Mouse (Mus musculus): ENCODE measurements around the gene Zic5.

Gene Zic5

DNA sequence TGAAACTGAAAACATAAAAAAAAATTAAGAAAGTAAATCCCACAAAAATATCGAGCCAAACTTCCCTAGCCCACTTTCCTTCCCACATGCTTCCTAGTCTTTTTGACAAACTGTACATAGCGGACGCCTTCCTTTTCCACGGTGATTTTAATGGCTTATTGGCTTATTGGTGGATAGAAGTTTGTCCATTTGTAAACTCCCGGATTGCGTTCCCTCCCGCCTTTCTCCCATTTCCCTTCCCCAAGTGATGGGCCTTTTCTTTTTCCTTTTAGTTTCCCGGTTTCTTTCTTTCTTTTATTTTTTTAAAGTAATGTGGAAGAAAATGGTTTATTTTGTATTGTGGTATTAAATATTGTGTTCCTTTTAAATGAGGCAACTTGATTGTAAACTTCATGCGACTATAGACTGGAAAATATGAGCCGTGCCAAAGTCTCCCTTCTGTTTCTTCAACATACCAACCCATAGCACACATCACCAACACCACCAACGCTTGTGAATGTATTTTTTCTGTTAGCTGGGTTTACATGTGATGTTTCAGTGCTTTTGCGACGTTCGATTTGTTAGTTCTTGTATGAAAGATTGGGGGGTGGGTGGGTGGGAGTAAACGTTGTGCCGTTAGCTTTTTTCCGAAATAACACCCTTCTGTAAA lies 14.1 kb upstream of the Zic5 start:
- no peak for DNase-seq (ENCODE audit: low spot score)

DNA sequence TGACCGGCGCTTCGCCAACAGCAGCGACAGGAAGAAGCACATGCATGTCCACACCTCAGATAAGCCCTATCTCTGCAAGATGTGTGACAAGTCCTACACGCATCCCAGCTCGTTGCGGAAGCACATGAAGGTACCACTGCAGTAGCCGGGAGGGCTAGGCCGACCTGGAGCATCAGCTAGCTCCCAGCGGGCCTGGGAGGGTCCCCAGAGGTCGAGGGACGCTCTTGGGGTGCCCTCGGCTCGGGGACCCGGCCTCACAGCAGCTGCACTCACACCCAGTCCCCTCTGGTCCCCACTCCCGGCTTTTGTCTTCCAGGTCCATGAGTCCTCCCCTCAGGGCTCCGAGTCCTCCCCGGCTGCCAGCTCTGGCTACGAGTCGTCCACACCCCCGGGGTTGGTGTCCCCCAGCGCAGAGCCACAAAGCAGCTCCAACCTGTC lies 13.1 kb upstream of the Zic5 start:
- DNase-seq (ENCODE audit: low spot score) = no peak

DNA sequence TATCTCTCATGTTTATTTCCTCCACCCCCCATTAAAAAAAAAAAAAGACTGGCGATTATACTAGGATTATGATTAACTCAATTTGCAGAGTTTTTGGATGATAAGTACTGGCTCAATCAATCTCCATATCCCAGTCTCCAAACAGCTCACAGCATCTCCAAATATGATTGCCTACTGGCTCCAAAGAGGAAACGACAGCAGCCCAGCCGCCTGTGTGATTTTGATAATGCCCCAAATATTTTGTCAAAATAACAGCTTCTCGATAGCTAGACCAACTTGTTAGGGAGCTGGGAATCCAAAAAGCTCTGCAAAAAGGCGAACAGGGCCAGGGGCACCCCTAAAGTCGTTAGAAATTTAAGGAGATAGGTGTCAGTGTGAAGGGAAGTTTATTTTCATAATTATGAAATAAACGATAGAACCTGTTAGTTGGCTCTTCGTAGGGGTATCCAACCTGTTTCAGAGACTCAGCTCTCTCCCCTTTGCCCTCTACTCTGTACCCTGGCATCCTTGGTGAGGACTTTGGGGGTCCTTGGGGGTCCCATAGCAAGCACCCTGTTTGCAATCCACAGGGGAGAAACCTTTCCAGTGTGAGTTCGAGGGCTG lies 12.6 kb upstream of the Zic5 start:
- DNase-seq (ENCODE audit: low spot score) = no peak

DNA sequence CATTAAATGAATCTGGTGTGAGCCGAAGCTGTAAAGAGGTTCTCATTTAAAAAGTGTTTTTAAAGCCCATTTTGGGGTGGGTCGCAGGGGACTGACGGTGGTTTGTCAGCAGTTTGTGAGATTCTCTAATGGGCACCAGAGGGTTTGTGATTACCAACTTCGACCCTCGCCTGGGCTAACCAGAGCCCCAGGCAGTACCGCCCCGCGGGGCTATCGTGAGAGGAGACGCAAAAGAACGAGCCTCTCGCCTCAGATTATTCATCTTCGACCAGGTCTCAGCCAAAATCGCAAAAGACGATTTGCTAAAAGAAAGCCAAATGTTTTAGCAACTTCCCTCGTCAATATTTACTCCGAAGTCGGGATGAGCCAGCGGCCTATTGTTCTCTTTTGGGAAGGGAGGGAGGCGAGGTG lies 11.8 kb upstream of the Zic5 start:
- DNase-seq (ENCODE audit: low spot score) = no peak

DNA sequence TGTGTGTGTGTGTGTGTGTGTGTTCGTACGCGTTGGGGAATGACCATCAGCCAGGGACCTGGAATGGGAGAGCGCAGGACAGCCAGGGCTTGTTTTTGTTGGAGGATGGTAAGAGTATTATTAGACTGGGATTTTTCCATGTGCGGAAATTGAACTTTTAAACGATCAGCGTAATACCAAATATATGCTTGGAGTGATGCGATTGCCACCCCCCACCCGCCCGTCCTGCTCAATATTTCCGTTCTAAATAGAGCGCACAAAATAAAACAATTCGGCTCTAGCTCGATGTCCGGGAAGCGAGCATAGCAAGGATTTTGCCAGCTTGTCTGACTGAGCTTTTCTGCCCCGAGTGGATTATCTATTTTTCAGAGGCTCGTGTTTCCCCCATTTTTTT lies 11.3 kb upstream of the Zic5 start:
- no peak for DNase-seq (ENCODE audit: low spot score)

DNA sequence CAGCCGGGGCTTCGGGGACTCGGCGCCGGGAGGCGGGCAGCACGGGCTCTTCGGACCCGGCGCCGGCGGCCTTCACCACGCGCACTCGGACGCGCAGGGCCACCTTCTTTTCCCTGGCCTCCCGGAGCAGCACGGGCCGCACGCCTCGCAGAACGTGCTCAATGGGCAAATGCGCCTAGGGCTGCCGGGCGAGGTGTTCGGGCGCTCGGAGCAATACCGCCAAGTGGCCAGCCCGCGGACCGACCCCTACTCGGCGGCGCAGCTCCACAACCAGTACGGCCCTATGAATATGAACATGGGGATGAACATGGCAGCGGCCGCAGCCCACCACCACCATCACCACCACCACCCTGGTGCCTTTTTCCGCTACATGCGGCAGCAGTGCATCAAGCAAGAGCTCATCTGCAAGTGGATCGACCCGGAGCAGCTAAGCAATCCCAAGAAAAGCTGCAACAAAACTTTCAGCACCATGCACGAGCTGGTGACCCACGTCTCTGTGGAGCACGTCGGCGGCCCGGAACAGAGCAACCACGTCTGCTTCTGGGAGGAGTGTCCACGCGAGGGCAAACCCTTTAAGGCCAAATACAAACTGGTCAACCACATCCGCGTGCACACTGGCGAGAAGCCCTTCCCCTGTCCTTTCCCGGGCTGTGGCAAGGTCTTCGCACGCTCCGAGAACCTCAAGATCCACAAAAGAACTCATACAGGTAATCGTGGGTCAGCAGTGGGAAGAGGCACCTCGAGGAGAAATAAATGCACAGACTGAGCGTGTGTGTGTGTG lies 10.8 kb upstream of the Zic5 start:
- DNase-seq (ENCODE audit: low spot score) = no peak

DNA sequence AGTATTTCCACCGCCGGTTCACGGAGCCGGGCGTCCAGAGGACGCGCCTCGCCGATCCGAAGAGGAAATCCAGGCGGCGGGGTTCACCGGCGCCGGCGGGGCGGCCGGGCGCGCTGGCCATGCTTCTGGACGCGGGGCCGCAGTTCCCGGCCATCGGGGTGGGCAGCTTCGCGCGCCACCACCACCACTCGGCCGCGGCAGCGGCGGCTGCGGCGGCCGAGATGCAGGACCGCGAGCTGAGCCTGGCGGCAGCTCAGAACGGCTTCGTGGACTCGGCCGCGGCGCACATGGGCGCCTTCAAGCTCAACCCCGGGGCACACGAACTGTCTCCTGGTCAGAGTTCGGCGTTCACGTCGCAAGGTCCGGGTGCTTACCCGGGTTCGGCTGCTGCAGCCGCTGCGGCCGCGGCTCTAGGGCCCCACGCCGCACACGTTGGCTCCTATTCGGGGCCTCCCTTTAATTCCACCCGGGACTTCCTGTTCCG lies 10.1 kb upstream of the Zic5 start:
- DNase-seq (ENCODE audit: low spot score) = no peak

DNA sequence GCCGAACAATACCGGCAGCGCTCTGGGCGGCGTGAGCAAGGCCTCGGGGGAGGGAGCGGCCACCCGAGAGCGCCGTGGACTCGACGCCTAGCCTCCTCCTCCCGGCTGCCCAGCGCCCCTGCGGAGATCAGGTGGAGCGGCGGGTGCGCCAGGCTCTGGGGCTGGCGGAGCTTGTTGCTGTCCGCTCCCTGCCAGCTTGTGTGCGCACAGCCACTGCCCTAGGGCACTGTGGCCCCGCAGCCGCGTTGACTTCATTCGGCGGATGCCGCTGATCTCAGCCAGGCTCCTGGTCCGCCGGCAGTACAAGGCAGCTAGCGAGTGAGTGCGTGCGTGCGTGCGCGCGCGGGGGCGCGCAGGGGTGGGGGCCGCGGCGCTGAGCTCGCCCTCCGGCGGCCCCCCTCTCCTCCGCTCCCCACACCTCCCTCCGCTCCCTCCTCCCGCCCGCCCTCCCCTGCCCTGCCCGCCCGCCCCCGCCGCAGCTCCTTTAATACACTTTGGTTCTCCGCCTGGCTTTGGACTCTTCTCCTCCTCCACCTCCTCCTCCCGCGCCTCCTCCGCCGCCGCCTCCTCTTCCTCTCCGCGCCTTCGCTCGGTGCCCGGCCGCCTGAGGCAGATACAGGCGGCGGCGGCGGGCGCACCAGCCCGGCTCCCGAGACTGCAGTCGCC lies 9.5 kb upstream of the Zic5 start, which contains the start of gene Zic2:
Zic2 (plus strand) TSS at position 545 of the 666 bp plus-strand sequence.
- no peak for DNase-seq (ENCODE audit: low spot score)

DNA sequence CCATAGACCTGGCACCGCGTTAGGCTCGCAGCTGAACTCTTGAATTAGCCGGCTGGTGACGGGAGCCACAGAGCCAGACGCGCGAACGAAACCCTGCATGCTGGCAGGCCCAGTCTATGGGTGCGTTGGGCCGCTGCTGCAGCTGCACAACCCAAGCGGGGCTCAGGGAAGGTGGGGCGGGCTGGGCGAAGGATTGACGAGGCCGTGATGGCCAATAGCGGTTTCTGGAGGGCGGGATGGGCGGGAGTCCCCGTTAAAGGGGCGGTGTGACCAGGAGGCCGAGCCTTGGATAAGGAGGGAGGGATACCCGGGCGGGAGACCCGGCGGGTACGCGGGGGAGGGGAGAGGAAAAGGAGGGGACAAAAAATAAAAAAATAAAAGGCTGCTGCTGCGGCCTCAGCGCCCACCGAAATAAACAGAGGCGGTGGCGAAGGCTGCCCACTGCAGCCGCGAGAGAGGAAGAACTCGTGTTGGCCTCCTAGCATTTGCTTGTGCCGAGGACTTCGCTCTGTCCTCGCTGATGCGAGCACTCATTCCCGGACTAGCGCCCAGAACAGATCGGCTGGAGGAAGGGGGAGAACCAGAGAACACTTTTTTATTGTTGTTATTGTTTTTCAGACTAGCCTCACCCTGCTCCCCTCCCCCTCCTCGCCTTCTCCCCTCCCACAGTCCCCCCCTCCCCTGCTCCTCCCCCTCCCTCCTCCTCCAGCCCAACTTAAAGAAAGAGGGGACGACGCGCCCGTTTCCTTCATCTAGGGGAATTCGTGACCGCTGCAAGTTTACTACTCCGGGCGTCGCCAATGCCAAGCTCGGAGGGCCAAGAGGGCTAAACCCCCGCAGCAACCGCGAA lies 8.8 kb upstream of the Zic5 start:
- DNase-seq (ENCODE audit: low spot score) = no peak

DNA sequence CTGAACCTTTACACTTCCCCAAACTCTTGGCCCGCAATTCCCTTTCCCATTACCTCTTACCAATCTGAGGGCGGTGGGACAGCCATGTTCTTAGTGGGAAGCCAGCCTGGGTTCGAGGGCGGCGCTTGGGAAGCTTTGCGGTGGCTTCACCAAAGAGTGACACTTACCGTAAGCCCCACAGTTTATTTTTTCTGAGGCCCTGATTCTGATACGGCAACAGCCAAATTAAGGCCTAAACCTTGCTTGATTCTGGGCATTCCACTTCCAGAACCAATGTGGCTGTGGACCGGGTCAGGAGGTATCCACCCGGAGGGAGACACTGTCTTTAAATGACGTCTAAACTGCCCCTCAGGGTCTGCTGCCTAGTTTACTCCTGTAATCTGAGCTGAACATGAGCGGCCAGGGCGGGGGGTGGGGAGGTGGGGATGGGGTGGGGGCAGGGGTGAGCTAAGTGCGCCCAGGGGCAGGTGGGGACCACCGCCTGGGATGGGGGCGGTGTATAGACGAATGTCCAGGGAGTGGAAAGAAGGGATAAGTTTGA lies 7.8 kb upstream of the Zic5 start:
- DNase-seq (ENCODE audit: low spot score) = no peak

DNA sequence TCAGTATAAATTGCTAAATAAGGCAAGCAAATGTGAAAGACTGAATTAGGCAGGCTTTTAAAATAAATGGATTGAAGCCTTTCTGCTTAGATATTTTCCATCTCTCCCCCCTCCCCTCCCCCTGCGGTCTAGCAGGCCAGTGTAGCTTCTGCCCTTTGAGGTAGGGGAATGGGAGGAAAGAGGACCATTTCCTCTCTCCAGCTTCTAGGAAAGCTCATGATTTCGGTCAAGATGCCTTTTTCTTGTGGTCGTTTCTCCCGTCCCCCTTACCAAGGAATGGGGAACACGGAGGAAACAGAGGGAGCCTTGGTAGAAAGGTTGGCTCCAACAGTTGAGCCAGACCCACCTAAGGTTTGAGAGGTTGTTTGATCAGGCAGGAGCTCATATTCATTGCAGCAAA lies 7.2 kb upstream of the Zic5 start:
- DNase-seq (ENCODE audit: low spot score) = no peak

DNA sequence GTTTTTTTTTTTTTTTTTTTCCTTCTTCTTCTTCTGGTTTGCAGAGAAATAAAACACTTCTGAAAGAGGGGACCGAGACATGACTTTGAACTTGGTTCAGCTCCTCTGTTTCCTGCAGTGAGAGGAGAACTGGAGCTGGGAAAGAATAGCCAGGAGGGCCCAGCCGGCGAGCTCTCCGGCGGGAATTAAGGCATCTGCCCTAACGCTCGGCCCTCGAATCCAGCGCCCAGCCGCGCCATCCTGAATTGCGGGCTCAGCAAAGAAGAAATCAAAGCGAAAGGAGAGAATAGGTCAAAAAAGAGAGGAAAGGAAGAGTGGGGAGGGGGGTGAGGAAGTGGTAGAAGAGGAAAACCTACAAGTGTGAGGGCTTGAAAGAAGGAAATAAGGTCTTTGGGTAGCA lies 6.7 kb upstream of the Zic5 start:
- no peak for DNase-seq (ENCODE audit: low spot score)

DNA sequence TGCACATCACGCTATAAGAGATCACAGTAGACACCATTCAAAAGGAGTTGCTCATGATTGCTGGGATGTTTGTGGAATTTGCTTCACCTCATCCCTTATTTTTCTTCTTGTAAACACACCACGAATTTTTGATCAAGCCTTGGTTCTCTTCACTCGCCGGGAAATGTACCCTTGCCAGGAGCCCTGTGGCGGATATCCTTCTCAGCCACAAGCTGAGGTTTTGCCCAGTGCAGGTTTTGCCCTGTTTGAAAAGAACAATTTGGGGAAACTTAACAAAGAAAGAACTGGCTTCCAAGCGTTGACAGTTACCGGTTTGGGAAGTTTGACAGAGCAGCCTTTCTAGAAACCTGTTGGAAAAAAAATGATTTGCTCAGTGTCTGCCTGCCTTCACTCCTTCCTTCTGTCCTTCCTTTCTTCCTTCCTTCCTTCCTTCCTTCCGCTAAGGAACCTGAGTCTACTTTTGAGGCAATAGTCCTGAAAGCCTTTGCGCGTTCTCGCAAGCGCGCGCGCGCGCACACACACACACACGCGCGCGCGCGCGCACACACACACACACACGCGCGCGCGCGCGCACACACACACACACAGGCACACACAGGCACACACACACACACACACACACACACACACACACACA lies 6.1 kb upstream of the Zic5 start:
- no peak for DNase-seq (ENCODE audit: low spot score)

DNA sequence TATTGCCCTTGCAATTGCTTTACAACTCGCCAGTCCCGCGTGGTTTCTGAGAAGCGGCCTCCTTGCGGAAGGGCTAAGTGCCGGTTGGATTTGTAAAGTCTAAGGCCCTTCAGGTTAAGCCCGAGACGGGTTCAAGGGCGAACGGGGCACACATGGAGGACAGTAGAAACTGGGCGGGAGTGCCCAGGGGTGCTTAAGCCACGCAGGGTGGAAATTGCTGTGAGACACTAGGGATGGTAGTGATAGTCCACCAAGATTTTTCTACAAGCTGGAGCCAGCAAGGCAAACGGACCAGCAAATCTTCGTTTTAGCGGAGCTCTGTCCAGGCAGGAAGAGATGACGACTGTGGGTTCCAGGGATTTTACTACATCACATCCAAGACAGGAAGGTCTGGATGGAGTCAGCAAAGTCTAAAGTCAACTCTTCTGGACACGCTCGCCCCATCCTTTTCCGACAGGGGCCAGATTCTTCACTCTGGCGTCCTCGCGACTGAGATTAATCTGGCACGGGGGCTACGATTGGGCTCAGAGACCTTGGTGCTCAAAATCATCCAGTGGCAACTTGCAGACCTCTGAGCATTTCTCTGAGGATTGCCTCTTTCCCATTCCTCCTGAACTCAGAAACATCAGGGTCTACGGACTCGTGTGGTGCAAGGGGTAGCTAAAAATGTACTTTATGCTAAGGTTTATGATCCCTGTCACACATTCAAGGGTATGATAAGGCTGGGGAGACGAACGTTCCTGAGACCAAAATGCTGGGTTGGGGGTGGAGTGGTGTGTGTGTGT lies 3.7 kb upstream of the Zic5 start:
- no peak for DNase-seq (ENCODE audit: low spot score)

DNA sequence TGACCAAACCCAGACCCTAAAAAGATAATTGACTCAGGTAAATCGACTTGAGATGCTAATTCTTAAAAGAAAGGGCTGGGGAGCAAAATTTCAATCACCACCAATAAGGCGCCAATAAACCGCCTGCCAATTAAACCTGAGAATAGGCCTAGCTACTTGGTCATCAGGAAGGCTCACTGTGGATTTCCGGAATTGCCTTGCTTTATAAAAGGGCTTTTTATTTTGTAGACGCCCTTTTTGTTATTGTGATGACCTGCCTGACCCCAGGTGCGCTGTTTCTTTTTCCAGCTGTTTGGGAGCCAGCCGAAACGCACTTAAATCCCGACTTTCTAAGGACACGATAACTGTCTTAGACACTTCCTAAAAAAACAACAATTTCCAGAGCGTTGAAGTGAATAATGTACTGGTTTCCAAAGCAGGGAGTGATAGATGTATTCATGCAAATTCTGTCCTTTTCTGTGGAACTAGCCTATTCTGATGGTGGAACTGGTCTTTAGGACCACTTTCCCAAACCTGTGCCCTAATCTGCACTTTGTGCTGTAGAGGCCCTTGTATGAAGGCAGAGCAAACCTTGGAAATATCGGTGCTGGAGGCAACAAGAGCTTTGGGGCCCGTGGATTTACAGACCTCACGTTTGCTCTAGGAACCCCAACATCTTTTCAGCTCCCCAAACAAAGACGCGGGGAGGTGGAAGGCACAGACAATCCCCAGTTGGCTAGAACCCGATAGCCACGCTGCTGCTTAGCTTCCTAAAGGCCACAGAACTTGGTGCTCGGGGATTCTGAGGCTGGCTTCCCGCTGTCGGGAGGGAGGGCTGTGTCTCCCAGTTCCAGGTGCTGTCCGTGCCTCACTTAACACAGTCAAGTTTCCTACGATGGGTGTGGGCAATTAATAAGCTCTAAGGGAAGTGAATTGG lies 2.7 kb upstream of the Zic5 start:
- DNase-seq (ENCODE audit: low spot score) = no peak

DNA sequence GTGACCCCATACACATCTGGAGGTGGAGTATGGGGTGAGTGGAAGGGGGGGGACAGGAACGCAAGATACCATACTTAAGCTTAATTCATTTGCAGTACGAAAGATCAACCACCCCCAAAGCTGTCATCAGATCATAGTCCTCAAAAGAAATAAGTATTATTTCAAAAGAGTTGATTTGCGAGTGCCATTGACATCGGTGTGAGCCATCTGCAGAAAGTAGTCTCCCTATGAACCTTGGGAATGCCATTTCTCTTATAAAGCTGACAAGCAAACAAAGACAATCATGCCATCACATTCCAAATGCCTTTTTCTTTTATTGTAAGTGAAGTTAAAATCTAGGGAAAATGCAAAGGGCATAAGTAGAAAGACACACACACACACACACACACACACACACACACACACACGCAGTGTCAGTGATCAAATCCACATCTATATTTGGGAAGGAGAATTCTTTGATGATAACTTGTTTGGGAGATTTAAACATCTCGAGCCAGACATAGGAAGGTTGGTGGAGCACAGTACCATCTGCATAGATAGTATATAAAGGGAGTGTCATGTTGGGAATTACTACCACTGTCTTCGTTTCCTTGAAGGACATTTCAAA lies 1.4 kb upstream of the Zic5 start:
- DNase-seq (ENCODE audit: low spot score) = no peak

DNA sequence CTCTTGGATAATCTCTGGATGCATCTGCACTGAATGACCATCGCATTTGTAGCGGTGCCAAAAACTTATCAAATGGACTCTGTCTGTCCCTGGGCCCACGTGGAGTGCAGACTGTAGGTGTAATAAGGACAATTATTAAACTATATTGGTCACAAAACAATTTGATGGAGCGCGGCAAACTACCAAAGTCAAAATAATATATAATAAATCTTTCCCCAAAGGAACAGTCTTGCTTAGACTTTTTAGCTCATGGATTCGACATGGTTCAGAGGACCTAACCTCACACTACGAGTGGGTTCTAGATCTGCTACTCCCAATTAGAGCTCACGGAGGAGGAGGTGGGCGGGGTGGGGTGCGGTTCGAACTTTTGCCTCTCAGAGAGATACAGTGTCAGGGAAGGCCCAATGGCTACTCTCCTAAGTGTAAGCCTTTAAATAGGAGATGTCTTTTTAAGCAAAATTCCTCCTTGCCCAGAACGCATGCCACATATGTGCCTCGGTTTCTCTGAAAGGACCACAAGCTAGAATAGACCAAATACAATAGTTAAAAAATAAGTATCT lies 534 bp upstream of the Zic5 start:
- DNase-seq (ENCODE audit: low spot score) = no peak

DNA sequence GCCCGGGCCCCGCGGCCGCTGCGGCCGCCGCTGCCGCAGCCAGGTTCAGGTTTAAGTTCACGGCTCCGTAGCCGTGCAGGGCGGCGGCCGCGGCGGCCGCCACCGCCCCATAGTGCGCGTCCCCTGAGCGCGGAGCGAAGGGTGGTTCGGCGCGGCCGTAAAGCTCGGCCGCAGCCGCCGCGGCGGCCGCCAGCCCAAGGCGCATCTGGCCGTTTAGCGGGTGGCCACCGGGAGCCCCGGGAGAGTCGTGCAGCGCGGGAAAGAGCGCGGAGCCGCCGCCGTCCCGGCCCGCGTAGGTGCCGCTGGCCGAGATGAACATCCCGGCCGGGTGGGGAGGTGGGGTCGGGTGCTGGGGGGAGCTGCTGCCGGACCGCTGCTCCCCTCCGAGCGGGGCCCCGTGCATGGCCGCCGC lies 1.1 kb downstream of the Zic5 start:
- no peak for DNase-seq (ENCODE audit: low spot score)
